In the genomic region with DNA sequence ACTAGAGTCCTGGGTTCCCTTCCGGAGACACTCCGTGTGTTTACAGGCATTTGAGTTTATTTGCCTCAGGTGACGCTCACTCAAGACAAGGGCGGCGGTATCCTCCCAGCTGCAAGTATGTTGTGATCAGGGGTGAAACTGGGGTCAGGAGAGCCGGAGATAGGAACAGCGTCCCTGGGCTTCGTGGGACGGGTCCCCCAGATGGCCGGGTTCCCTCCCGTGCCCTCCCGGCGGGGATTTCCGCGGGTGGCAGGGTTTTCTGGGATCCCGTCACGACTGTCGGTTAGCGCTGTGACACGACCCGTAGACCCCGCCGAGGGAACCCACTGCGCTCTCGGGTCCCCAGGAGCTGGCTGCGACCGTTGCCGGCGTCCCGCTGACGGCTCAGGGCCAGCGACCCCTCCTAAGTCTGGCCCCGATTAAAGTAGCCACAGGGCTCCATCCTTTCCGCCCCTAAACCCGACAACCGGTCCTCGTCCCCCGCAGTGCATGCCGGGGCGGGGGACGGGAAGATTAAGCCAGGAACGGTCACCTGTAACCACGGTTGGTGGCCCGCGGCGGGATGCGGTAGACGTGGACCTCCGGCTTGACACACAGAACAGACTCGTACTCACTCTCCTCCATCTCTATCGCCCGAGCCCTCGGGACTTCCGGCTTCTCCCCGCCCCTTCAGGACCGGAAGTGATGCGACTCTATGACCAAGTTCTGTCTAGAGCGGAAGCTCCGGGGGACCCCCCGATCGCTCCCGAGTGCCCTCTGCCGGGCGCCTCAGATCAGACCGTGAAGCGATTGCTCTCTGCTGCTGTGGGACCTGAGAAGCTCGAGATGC, we compare ENCODE assay signal across 8 mouse cellular contexts. TPM values are rescaled to one million over a fixed set of nuclear protein-coding genes. Genes with fewer than 3 reads are reported as not detected.
DNase-seq lines count a peak whose midpoint lies in the region; ATAC-seq lines count a peak whose summit lies in the region.

A gene (minus strand): TSS at position 677 of the 829 bp plus-strand sequence.

- intact Hi-C loops in gastrocnemius, postnatal 14 days (cut with DNase I; ENCODE audit: low total_unique reads) = no loop called here
- intact Hi-C loops in left cerebral cortex, postnatal 10 days (cut with DNase I) = loop anchor here (5.0 kb wide), 1 partner anchor 44 kb away; no protein-coding TSS in a partner anchor

- DNase-seq in adipocyte (ENCODE audit: low spot score) = peak; percentile 95
- DNase-seq in embryo, embryonic 10 days (ENCODE audit: low spot score) = peak; percentile 93
- DNase-seq in gastrocnemius, postnatal 14 days = peak; percentile 95
- DNase-seq in left cerebral cortex, postnatal 10 days (ENCODE audit: extremely low spot score in 1 of 2, low spot score in 2 of 2) = peak; percentile 92 to 96
- DNase-seq in right cerebral cortex, postnatal 25 days = peak; percentile 94
- DNase-seq in urinary bladder, postnatal 4 days (ENCODE audit: low spot score in 2 of 2) = peak; percentile 89 to 96

- ATAC-seq in inflammation-experienced regulatory T-cells, adult 6 months = peak; percentile 98
- ATAC-seq in megakaryocyte-erythroid progenitor cell, adult 5-6 weeks (replicated peaks; ENCODE audit: low FRiP score, low TSS enrichment, poor library complexity, severe bottlenecking) = peak; percentile 84

RNA-seq across cellular contexts. Expression of the gene that starts here (rescaled TPM):
- total RNA-seq in gastrocnemius, postnatal 14 days (2021) = 10 to 100 TPM; 19.9 to 21.7 TPM
- polyA plus RNA-seq in inflammation-experienced regulatory T-cells, adult 6 months (2017; shearing (Covaris generic)) = 10 to 100 TPM; 85.9 to 95.9 (median 91.8) TPM
- total RNA-seq in left cerebral cortex, postnatal 10 days (2021) = 10 to 100 TPM; 41.8 to 42.9 TPM
- total RNA-seq in megakaryocyte-erythroid progenitor cell, adult 5-6 weeks (2014; fragmentation: Nextera tagmentation) = 127 and 188 TPM in 2 replicates
- 123 and 153 TPM in 2 replicates for total RNA-seq in megakaryocyte-erythroid progenitor cell, adult 5-6 weeks (2017)

Comparison
In these comparisons a context has a peak if more than half of its experiments do, and no peak if none do; other contexts are left out.
1. Peak in every context shown above with its lines: DNase-seq and ATAC-seq.